Mouse (Mus musculus): Measurements from ENCODE around the gene Cfi. TPM values are rescaled to one million over a fixed set of nuclear protein-coding genes. Genes with fewer than 3 reads are reported as not detected.

The Cfi gene
- total RNA-seq, 2 experiments from 2014 or later = not detected

GRCm38 (mm10) chr3:129862592-129862991 lies 26.9 kb downstream of the Cfi start:
- intact Hi-C loops (cut with DNase I) = no loop called here
- DNase-seq = no peak

GRCm38 (mm10) chr3:129863698-129864097 lies 28.0 kb downstream of the Cfi start:
- intact Hi-C loops (cut with DNase I) = no loop called here
- peak; percentile 48 for DNase-seq

GRCm38 (mm10) chr3:129877327-129877726 lies 41.6 kb downstream of the Cfi start:
- intact Hi-C loops (cut with DNase I) = no loop called here
- DNase-seq = no peak

GRCm38 (mm10) chr3:129878405-129879021 lies 42.8 kb downstream of the Cfi start, which contains the start of gene Pla2g12a:
Pla2g12a (plus strand) TSS chr3:129878606.
- intact Hi-C loops (cut with DNase I) = no loop called here
- peak; percentile 95 for DNase-seq

GRCm38 (mm10) chr3:129879131-129879757 lies 43.6 kb downstream of the Cfi start:
- DNase-seq = no peak
- intact Hi-C loops (cut with DNase I) = no loop called here

GRCm38 (mm10) chr3:129879913-129880312 lies 44.2 kb downstream of the Cfi start:
- intact Hi-C loops (cut with DNase I) = no loop called here
- DNase-seq = no peak

GRCm38 (mm10) chr3:129880925-129881593 lies 45.4 kb downstream of the Cfi start:
- DNase-seq = no peak
- intact Hi-C loops (cut with DNase I) = no loop called here

GRCm38 (mm10) chr3:129885577-129885976 lies 49.9 kb downstream of the Cfi start:
- no peak for DNase-seq
- intact Hi-C loops (cut with DNase I) = no loop called here

GRCm38 (mm10) chr3:129886430-129886829 lies 50.7 kb downstream of the Cfi start:
- DNase-seq = no peak
- intact Hi-C loops (cut with DNase I) = no loop called here

- intact Hi-C loops (cut with DNase I) = no loop called here
- no peak for DNase-seq
Observed at GRCm38 (mm10) chr3:129887779-129888517, 52.3 kb downstream of the Cfi start.

- intact Hi-C loops (cut with DNase I) = no loop called here
- no peak for DNase-seq
Observed at GRCm38 (mm10) chr3:129892003-129892402, 56.3 kb downstream of the Cfi start.

- no peak for DNase-seq
- intact Hi-C loops (cut with DNase I) = no loop called here
Observed at GRCm38 (mm10) chr3:129893143-129893542, 57.5 kb downstream of the Cfi start.

GRCm38 (mm10) chr3:129896591-129896990 lies 60.9 kb downstream of the Cfi start:
- intact Hi-C loops (cut with DNase I) = no loop called here
- no peak for DNase-seq

- no peak for DNase-seq
- intact Hi-C loops (cut with DNase I) = no loop called here
Observed at GRCm38 (mm10) chr3:129898886-129899285, 63.2 kb downstream of the Cfi start.

- intact Hi-C loops (cut with DNase I) = no loop called here
Observed at GRCm38 (mm10) chr3:129901271-129901809, 65.7 kb downstream of the Cfi start, which contains the start of gene Casp6. Casp6 (plus strand) TSS chr3:129901425.

GRCm38 (mm10) chr3:129903369-129903768 lies 67.7 kb downstream of the Cfi start:
- intact Hi-C loops (cut with DNase I) = no loop called here
- no peak for DNase-seq

More at GRCm38 (mm10) chr3:129901271-129901809, 65.7 kb downstream of the Cfi start, which contains the start of gene Casp6:
- DNase-seq = peak; percentile 70

- intact Hi-C loops (cut with DNase I) = no loop called here
- no peak for DNase-seq
Observed at GRCm38 (mm10) chr3:129903866-129904265, 68.2 kb downstream of the Cfi start.

- DNase-seq = no peak
- intact Hi-C loops (cut with DNase I) = no loop called here
Observed at GRCm38 (mm10) chr3:129904381-129905132, 68.9 kb downstream of the Cfi start.

GRCm38 (mm10) chr3:129912025-129912424 lies 76.3 kb downstream of the Cfi start:
- no peak for DNase-seq
- intact Hi-C loops (cut with DNase I) = no loop called here

- intact Hi-C loops (cut with DNase I) = no loop called here
- DNase-seq = no peak
Observed at GRCm38 (mm10) chr3:129913241-129913640, 77.6 kb downstream of the Cfi start.
